ENCODE assay signal across 8 mouse cellular contexts in genomic region chr17:34629796-34630603, GRCm38 (mm10). TPM values are rescaled to one million over a fixed set of nuclear protein-coding genes. Genes with fewer than 3 reads are reported as not detected.
DNase-seq lines count a peak whose midpoint lies in the region; ATAC-seq lines count a peak whose summit lies in the region.

No protein-coding gene starts in this region.

- WGBS in heart, embryonic 10.5 days = 15% methylated on average over 12 of the region's 12 CpGs
- WGBS in forebrain, embryonic 13.5 days = 13% methylated on average over 12 of the region's 12 CpGs
- WGBS in midbrain, embryonic 12.5 days = 12% methylated on average over 12 of the region's 12 CpGs

- H3K4me2 ChIP-seq in forebrain, embryonic 13.5 days = peak overlapping the region; percentile 93
- H3K4me2 ChIP-seq in midbrain, embryonic 12.5 days (replicated peaks) = peak overlapping the region; percentile 91

- peak overlapping the region; percentile 80 for H3K9ac ChIP-seq in forebrain, embryonic 13.5 days
- peak overlapping the region; percentile 52; the same call in 1 of the 2 replicates for H3K9ac ChIP-seq in midbrain, embryonic 12.5 days (replicated peaks)

- no peaks in the 10 kb centered on the region for H3K9me3 ChIP-seq in heart, embryonic 10.5 days
- no peaks in the 10 kb centered on the region for H3K9me3 ChIP-seq in forebrain, embryonic 13.5 days (replicated peaks)
- no peaks in the 10 kb centered on the region for H3K9me3 ChIP-seq in midbrain, embryonic 12.5 days

- H3K27ac ChIP-seq in heart, embryonic 10.5 days = 0 out of 2 replicates have a peak overlapping the region, but pooled peaks have one; percentile 1
- no peak overlapping the region for H3K27ac ChIP-seq in forebrain, embryonic 13.5 days
- H3K27ac ChIP-seq in midbrain, embryonic 12.5 days (replicated peaks) = peak overlapping the region; percentile 88; the same call in 1 of the 2 replicates

- H3K4me1 ChIP-seq in heart, embryonic 10.5 days = peaks cover 55% of the 10 kb centered on the region
- peaks cover 60% of the 10 kb centered on the region for H3K4me1 ChIP-seq in forebrain, embryonic 13.5 days
- peaks cover 57% of the 10 kb centered on the region for H3K4me1 ChIP-seq in midbrain, embryonic 12.5 days

- DNase-seq in heart, embryonic 10.5 days (ENCODE audit: low spot score) = no peak
- no peak for DNase-seq in heart, adult 11 months
- DNase-seq in CD4-positive helper T cell, adult 2 months (ENCODE audit: low read depth, low spot score) = peak; percentile 76
- no peak for DNase-seq in MN1 (ENCODE audit: low spot score)
- no peak for DNase-seq in layer of hippocampus, postnatal 14 days (ENCODE audit: low spot score in 2 of 2)
- DNase-seq in urinary bladder, postnatal 10 days (ENCODE audit: low spot score) = no peak

- peaks cover 6% of the 10 kb centered on the region; the same call in 1 of the 2 replicates for H3K36me3 ChIP-seq in heart, embryonic 10.5 days
- H3K36me3 ChIP-seq in forebrain, embryonic 13.5 days (ENCODE audit: poor library complexity, severe bottlenecking) = 0 out of 2 replicates have a peak, but pooled peaks cover 6% of the 10 kb centered on the region
- 0 out of 2 replicates have a peak, but pooled peaks cover 5% of the 10 kb centered on the region for H3K36me3 ChIP-seq in midbrain, embryonic 12.5 days

- peak overlapping the region; percentile 57 for H3K4me3 ChIP-seq in heart, embryonic 10.5 days
- peak overlapping the region; percentile 81 for H3K4me3 ChIP-seq in forebrain, embryonic 13.5 days
- peak overlapping the region; percentile 58 for H3K4me3 ChIP-seq in midbrain, embryonic 12.5 days

- ATAC-seq in forebrain, embryonic 13.5 days = no peak
- no peak for ATAC-seq in midbrain, embryonic 12.5 days (ENCODE audit: low FRiP score, low read depth)

- peaks cover 62% of the 10 kb centered on the region for H3K27me3 ChIP-seq in heart, embryonic 10.5 days (ENCODE audit: insufficient read depth, poor library complexity, severe bottlenecking)
- peaks cover 43% of the 10 kb centered on the region for H3K27me3 ChIP-seq in forebrain, embryonic 13.5 days
- H3K27me3 ChIP-seq in midbrain, embryonic 12.5 days = peaks cover 40% of the 10 kb centered on the region

RNA-seq across cellular contexts. Expression of gene Prrt1, which starts 0.7 kb away (rescaled TPM):
- 0.11 TPM in 1 of 2 replicates, not detected in the other for polyA plus RNA-seq in heart, embryonic 10.5 days (2016; fragmentation: Nextera tagmentation; extraction: Ambion mirVana)
- 2.8 and 6.0 TPM in 2 replicates for polyA plus RNA-seq in forebrain, embryonic 13.5 days (2015; fragmentation: Nextera tagmentation; extraction: Ambion mirVana)
- polyA plus RNA-seq in midbrain, embryonic 12.5 days (2016; fragmentation: Nextera tagmentation; extraction: Ambion mirVana) = 3.9 and 4.2 TPM in 2 replicates
- total RNA-seq in layer of hippocampus, postnatal 14 days (2021) = 100 to 1,000 TPM; 248 to 266 TPM

RNA-seq across cellular contexts. Expression of gene Ppt2, which starts 1.7 kb away (rescaled TPM):
- polyA plus RNA-seq in heart, embryonic 10.5 days (2016; fragmentation: Nextera tagmentation; extraction: Ambion mirVana) = 24.3 and 27.5 TPM in 2 replicates
- 15.9 and 19.7 TPM in 2 replicates for polyA plus RNA-seq in forebrain, embryonic 13.5 days (2015; fragmentation: Nextera tagmentation; extraction: Ambion mirVana)
- polyA plus RNA-seq in midbrain, embryonic 12.5 days (2016; fragmentation: Nextera tagmentation; extraction: Ambion mirVana) = 21.3 and 23.8 TPM in 2 replicates
- 10 to 100 TPM; 36.6 to 42.2 TPM for total RNA-seq in layer of hippocampus, postnatal 14 days (2021)

RNA-seq across cellular contexts. Expression of gene Egfl8, which starts 14.2 kb away (rescaled TPM):
- polyA plus RNA-seq in heart, embryonic 10.5 days (2016; fragmentation: Nextera tagmentation; extraction: Ambion mirVana) = 0.49 and 1.7 TPM in 2 replicates
- 4.7 and 5.9 TPM in 2 replicates for polyA plus RNA-seq in forebrain, embryonic 13.5 days (2015; fragmentation: Nextera tagmentation; extraction: Ambion mirVana)
- 4.5 and 6.0 TPM in 2 replicates for polyA plus RNA-seq in midbrain, embryonic 12.5 days (2016; fragmentation: Nextera tagmentation; extraction: Ambion mirVana)
- 1 to 10 TPM; 4.3 to 8.7 TPM for total RNA-seq in layer of hippocampus, postnatal 14 days (2021)

RNA-seq across cellular contexts. Expression of gene Fkbpl, which starts 14.6 kb away (rescaled TPM):
- 12.6 TPM in 2 replicates for polyA plus RNA-seq in heart, embryonic 10.5 days (2016; fragmentation: Nextera tagmentation; extraction: Ambion mirVana)
- 14.7 and 16.1 TPM in 2 replicates for polyA plus RNA-seq in forebrain, embryonic 13.5 days (2015; fragmentation: Nextera tagmentation; extraction: Ambion mirVana)
- polyA plus RNA-seq in midbrain, embryonic 12.5 days (2016; fragmentation: Nextera tagmentation; extraction: Ambion mirVana) = 16.4 and 18.1 TPM in 2 replicates
- 10 to 100 TPM; 16.0 to 17.1 TPM for total RNA-seq in layer of hippocampus, postnatal 14 days (2021)

RNA-seq across cellular contexts. Expression of gene Atf6b, which starts 16.9 kb away (rescaled TPM):
- polyA plus RNA-seq in heart, embryonic 10.5 days (2016; fragmentation: Nextera tagmentation; extraction: Ambion mirVana) = 74.0 and 76.8 TPM in 2 replicates
- 95.9 and 105 TPM in 2 replicates for polyA plus RNA-seq in forebrain, embryonic 13.5 days (2015; fragmentation: Nextera tagmentation; extraction: Ambion mirVana)
- polyA plus RNA-seq in midbrain, embryonic 12.5 days (2016; fragmentation: Nextera tagmentation; extraction: Ambion mirVana) = 116 and 121 TPM in 2 replicates
- 10 to 100 TPM; 80.0 to 81.9 TPM for total RNA-seq in layer of hippocampus, postnatal 14 days (2021)
